Mouse (Mus musculus): ENCODE measurements around the gene Ints5.
"Not testable (repeated sequence)": the region's sequence is repeated elsewhere in the genome, so short reads cannot be mapped to it uniquely, and the experiment has no call there.

The Ints5 gene

DNA sequence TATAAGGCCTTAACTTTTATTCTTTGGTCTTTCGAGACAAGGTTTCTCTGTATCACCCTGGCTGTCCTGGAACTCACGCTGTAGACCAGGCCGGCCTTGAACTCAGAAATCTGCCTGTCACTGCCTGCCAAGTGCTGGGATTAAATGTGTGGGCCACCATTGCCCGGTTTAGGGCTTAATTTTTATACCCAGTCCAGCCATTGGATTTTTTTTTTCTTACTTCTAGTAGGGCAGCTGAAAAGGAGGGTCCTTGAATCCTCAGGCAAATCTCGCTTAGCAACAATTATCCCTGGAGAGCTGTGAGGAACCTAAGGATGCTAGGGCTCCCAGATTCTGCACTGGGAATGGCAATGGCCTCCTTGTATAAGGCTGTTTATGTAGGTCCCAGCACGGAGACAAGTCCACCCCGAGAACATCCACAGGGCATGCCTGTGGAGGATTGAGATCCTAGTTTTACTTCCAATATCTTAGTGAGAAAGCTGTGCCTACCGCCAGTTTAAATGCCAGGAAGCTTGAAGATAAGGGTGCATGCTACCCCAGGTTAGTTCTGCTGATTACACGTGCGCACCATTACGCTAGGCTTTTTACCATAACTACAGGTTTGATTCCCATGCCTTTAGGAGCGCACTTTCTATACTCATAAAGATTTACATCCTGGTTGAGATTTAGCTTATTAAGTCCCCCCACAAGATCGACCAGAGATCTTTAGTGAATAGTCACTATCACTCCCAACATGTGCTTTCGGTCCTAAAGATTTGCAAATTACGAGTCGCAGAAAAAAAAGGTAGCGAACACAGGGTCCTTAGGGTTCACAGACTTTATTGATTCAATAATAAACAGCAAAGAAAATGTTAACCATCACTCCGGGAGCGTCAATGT, 5.0 kb upstream of the Ints5 start:
- DNase-seq, result no peak

DNA sequence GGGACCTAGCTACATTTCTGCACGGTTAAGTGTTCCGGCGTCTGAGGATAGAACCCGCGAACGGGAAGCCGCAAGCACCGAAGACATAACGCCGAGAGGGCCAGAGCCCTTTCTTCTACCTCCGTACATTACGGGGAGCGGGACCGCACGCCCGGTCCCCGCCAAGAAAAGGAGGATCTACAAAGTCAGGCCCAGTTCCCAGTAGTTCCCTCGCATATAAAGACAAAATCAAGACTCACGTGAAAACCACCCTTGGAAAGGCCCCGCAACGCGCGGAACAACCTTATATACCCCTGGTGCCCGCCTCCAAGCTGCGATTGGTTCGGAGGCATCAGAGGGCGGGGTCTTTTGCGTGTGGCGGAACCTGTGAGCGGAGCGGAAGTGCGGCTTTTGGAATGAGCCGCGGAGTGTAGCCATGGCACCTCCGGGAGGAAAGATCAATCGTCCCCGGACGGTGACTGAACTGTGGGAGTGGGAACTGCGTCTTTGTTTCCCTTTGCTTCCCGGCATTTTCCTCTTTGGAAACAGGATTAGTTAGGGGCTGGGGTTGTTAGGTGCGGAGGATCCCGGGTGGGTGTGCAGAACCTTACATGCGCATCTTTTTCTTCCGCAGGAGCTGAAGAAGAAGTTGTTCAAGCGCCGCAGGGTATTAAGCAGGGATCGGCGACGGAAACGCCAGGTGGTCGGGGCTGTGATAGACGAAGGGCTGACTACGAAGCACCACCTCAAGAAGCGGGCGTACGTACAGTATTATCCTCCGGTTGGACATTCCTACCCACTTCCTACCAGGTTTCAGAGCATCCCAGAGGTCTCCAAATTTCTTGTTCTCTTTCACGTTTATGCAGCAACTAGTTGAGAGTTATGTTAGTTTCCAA, 4.1 kb upstream of the Ints5 start, which contains the start of the genes 1810009A15Rik and Gm49416:
Gene 1810009A15Rik (plus strand): TSS at position 343 of the 875 bp plus-strand sequence.
Gene Gm49416 (plus strand): TSS at position 416 of the 875 bp plus-strand sequence.
- peak; percentile 93 for DNase-seq

DNA sequence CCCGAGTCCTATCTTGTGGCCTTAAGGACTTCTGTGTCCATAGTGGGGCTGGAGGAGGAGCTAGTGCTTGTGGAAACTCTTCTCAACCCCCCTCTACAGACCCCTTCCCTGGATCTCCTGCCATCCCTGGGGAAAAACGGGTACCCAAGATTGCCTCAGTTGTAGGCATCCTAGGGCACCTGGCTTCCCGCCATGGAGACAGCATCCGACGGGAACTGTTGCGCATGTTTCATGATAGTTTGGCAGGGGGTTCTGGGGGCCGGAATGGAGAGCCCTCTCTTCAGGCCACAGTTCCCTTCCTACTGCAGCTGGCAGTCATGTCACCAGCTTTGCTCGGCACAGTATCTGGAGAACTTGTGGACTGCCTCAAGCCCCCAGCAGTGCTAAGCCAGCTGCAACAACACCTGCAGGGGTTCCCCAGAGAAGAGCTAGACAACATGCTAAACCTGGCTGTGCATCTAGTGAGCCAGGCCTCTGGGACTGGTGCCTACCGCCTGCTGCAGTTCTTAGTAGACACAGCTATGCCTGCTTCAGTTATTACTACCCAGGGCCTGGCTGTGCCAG, 2.7 kb downstream of the Ints5 start:
- no peak for DNase-seq

DNA sequence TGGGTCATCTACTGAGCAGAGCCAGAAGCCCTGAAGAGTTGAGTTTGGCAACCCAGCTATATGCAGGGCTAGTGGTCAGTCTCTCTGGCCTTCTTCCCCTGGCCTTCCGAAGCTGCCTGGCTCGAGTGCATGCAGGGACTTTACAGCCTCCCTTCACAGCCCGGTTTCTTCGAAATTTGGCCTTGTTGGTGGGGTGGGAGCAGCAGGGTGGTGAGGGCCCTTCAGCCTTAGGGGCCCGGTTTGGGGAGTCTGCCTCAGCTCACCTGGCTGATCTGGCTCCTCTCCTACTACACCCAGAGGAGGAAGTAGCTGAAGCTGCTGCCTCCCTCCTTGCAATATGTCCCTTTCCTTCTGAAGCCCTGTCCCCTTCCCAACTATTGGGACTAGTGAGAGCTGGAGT, 3.4 kb downstream of the Ints5 start:
- not testable (repeated sequence) for DNase-seq

DNA sequence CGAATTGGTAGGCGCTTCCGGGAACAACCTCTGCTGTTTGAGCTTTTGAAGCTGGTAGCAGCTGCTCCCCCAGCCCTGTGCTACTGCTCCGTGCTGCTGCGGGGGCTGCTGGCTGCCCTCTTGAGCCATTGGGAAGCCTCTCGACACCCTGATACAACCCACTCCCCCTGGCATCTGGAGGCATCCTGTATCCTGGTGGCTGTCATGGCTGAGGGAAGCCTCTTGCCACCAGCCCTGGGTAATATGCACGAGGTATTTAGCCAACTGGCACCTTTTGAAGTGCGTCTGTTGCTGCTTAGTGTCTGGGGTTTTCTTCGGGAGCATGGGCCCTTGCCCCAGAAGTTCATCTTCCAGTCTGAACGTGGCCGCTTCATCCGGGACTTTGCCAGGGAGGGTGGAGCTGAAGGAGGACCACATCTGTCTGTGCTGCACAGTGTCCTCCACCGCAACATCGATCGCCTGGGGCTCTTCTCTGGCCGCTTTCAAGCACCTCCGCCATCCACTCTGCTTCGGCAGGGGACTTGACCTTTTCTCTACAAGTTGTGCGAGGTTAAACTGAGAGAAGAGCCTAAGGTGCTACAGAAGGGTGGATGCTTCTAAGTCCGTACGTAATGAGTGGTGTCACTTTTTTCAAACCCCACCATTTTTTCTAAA, 4.5 kb downstream of the Ints5 start:
- peak; percentile 44 for DNase-seq

DNA sequence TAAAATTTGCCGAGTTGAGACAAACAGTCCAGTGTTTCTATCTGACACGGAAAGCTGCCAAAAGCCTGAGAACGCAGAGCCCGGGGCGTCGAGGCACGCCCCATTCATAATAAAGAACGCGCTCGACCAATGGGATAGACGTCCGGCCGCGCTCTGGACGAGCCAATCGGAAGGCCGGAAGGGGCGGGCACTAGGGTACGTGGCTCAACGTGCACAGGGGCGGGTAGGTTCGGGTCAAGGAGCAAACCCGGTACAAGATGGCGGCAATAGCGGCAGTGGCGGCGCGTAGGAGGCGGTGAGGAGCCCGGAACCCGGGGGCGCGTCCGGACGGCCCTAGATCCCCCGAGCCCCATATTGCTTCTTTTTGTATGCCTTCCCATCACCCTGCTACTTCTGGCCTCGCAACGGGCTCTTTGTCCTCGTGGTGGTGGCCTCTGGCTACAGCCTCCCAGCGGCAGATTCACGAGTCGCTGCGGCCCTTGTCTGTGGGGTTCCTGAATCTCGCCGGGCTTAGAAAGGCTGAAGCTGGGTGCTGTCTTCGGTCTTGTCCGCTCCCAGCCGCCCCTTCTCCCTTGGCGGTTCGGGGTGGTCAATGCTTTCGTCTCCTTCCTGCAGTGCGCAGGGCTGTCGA, 5.2 kb downstream of the Ints5 start, which contains the start of gene Ganab:
Gene Ganab (plus strand): TSS at position 207 of the 631 bp plus-strand sequence.
- DNase-seq, result peak; percentile 92

DNA sequence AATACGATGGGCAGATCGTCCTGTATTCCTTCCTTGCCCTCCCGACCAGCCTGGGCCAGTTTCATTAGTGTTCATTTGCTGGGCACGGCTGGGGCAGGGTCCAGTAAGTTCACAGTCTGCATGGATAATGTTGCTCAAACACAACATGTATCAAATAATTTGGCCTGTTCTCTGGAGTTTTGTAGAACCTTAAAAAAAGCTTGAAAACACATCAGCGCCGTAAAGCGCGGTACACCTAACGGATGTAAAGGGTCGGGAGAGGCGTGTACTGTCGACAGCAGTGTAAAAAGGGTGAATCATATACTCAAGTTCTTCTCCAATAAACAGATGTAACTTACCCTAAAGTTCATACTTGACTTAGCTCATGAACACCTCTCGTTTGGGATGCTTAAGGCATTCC, 5.8 kb downstream of the Ints5 start:
- no peak for DNase-seq

DNA sequence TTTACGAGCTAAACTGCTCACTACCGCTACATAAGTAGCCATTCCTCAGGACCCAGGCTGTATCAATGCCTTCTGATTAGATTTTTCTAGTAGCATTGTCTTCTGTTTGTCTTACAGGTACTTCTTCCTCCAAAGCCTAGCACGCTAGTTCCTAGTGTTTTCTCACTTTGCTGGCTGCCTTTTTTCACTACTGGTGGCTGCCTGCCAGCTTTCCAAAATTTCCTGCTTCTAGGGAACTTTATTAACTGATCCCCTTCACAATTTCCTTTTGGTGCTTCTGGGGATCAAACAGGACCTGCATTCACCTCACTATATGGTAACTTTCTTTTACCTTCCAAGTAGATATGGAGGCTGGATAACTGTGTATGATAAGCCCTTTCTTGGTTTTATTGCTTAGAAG, 6.3 kb downstream of the Ints5 start:
- no peak for DNase-seq

DNA sequence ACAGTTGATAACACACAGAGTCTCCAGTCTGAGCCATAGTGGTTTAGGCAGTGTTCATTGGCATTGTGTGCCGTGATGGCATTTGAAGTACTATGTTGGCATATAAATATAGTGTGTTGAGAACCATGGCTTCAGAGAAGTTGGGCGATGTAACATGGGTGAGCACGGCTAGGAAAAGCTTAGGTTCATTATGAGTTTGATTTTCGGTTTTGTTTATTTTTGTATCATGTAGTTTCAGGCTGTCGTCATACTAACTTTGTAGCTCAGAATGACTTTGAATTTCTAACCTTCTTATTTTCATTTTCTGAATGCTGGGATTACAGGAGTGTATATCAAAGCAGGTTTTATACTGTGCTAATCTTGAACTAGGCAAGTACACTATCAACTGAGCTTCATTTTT, 10.6 kb downstream of the Ints5 start:
- no peak for DNase-seq

DNA sequence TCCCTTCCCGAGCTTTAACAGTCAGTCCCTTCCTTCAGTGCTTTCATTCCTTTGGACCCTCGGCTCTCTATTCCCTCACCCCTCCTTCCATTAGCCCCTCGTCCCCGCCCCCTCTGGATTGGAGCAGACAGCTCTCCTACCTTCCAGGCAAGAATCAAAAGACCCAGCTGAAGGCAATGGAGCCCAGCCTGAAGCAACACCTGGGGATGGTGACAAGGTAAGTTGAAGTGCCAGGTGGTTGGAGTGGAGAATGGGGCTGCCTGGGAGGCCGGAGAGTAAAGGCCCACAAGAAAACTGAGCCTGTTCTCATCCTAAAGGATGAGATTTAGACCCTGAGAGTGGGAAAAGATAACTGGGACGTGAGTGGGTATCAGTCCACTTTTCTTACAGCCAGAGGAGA, 15.7 kb downstream of the Ints5 start:
- DNase-seq, result no peak

DNA sequence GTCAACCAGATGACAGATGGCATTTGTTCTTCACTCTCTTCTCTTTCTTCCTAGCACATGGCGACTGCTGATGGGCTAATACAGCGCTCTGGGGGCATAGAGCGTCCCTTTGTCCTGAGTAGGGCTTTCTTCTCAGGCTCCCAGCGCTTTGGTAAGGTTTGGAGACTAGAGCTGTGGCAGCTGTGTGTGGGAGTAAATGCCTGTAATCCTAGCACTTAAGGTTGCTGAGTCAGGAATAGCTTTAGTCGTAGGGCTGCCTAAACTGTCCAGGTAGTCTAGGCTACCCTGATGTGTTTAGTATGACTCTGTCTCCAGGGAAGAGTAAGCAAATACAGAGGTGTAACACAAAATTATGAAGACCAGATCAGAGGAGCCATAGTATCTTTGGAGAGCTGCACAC, 19.0 kb downstream of the Ints5 start:
- no peak for DNase-seq

DNA sequence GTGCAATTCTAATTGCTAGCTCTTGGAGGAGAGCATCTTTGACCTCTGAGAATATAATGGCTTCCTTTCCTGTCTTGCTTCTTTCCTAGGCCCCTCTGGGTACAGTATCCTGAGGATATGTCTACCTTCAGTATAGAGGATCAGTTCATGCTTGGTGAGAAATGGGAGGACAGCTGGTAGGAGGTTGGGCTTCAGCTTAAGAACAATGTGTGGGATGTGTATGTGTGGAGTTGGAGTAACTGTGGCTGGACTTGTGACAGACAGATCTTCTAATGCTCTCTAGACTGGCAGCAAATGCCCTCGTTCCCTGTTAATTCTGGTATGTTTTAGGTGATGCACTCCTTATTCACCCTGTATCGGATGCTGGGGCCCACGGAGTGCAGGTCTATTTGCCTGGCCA, 21.4 kb downstream of the Ints5 start:
- DNase-seq, result no peak

DNA sequence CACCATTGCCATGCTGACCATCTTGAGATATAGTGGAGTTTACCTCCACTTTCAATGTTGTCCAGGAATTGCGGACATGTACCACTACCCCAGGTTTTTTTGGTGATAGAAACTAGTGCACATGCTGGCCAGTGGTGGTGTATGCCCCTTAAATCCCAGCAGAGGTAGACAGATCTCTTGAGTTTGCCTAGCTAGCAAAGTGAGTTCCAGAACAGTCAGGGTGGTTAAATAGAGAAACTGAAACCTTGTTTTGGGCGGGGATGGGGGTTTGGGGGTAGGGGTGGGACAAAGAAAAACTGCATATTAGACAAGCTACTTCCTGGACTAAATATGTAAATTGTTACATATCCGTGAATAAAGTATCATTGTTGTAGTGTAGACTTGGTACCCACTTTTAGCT, 26.2 kb downstream of the Ints5 start:
- DNase-seq, result no peak

DNA sequence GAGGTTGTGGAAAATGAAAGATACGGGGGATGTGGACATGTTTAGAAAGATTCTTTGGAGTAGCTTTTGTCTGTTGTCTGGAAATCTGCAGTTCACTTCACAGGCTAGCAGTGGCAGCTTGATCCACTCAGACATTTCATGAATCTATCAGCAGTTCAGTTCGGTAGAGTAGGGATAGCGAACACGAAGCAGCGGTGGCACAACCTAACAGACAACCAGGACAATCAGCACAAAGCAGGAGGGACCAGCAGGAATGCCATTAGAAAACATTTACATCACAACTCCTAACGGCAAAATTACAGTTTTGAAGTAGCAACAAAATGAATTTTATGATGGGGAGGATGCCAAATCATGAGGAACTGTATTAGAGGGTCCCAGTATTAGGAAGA, 26.9 kb downstream of the Ints5 start:
- no peak for DNase-seq

DNA sequence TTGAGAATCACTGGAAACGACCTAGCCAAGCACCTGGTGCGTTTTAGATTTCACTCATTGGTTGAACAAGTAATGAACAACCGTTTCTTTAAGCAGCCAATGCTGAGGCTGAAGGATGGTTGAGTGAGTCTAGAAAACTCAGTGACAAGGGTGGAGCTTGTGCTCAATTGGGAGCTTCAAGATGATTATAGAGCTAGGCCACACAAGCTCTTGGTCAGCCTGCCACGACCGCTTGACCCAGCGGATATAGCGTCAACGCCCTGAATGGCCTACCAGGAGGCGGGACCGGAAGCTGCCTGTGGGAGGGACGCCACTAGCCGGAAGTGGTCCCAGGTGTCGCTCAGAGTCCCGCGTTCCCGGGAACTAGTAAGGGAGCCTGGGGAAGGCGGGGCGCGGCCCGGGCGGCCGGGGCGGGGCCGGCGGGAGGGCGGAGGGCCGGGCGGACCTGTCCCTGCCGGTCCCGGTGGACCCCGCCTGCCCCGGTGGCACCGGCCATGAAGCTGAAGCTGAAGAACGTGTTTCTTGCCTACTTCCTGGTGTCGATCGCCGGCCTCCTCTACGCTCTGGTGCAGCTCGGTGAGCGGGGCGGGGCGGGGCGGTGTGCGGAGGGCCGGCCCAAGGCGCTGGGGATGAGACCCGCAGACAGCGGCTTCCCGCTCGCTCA, 27.4 kb downstream of the Ints5 start, which contains the start of gene B3gat3:
Gene B3gat3 (plus strand): TSS at position 302 of the 664 bp plus-strand sequence.
- peak; percentile 86 for DNase-seq

DNA sequence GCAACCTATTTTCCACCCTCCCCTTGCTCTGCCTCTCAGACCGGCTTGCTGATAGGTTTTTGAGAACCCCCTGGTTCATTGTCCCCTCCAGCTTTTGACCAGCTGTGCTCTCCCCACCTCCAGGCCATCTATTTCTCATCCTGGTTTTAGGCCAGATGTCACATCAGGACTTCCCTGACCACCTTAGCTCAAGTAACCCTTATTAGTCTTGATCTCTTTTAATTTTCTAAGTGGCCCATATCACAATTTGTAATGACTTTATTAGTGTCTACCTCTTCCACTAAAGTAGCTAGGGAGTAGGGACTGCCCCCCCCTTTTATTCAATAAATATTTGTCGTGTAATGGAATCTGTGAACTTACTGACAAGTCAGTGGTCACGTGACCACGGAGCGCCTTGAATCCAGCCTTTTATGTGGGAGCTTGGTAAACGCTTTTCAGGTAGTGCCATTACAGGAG, 28.1 kb downstream of the Ints5 start:
- DNase-seq, result no peak

DNA sequence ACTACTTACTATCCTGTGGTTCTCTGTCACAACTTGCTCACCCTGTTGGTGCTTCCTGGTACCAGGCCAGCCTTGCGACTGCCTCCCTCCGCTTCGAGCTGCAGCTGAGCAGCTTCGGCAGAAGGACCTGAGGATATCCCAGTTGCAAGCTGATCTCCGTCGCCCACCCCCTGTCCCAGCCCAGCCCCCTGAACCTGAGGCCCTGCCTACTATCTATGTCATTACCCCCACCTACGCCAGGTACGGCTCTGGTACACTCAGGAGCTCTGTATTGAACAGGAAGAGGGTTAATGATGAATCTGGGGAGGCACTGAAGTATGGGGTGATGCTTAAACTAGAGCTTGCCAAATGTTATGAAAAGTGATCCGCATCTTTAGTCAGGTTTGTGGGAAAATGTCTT, 28.9 kb downstream of the Ints5 start:
- DNase-seq, result no peak

DNA sequence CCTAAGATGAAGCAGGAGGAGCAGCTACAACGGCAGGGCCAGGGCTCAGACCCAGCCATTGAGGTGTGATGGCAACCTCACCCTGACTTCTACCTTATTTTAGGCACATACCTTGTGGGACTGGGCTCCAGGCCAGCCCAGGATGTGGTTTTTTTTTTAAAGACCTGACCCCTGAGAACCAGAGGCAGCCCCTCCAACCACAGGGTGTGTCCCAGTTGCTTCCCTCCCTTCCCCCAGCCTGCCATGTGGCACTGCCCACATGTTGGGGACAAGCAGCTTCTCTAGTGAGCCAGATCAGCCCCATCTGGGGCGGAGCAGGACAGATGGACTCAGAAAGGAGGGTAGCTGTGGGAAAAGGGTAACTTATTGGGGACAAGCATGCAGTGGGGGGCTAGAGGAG, 34.0 kb downstream of the Ints5 start:
- DNase-seq, result no peak

DNA sequence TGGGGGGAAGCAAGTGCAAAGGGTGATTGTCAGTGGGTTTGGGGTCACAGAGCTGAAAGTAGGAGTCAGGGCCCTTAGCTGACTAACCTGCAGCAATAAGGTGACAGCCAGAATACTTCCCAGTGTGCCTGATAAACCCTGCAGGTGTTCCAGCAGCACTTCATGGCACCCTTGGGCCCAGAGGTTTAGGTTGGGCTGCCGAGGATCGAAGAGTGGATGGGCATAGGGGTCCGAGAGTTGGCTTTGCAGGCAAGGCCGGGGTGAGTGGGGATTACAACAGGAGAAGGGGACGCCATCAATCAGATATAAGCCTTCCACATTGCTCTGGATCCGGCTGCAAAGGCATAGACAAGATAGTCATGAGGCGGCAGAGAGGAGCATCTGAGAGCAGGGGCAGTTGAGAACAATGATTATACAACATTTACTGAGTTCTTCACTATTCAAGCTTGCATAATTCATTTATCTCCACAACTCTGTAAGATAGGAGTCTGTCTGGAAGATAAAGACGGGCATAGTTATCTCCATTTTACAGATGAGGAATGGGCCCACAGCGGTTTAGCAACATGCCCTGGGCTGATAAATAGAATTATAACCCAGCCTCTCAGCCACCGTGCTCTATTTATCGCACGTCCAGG, 35.2 kb downstream of the Ints5 start:
- DNase-seq, result no peak

DNA sequence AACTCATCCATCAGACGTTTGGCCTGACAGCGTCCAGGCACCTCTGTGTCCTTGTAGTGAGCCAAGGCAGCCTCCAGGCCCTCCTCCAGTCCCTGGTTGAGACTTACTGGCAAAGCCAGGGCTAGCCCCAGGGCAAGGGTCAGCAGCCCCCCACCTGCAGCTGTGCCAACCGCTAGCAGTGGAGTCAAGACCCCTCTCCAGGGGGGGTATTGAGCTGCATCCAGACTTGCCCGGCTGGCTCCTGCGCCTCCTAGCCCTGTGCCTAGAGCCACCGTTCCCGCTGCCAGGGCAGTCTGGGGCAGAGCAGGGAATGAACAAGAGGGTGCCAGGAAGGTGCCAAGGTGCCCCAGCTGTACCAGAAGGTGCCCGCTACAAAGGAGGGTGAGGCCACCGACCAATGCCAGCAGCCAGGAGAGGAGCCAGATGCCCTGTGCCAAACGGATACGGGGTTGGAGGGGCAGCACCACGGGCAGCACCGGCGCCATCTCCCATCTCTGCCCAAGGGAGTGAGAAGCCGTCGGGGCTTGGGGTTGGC, 36.0 kb downstream of the Ints5 start:
- no peak for DNase-seq

All from right cerebral cortex, postnatal 4 days (tissue).